Mouse (Mus musculus): ENCODE data around the gene Serpina11. TPM values are rescaled to one million over a fixed set of nuclear protein-coding genes. Genes with fewer than 3 reads are reported as not detected.

Gene Serpina11
- polyA plus RNA-seq, 1 experiment from 2014 or later = not detected

GRCm38 (mm10) chr12:103995292-103996072 lies 5.7 kb upstream of the Serpina11 start:
- H3K4me1 ChIP-seq = no peaks in the 10 kb centered on the region
- H3K4me3 ChIP-seq = no peak overlapping the region
- H3K27ac ChIP-seq = no peak overlapping the region
- H3K36me3 ChIP-seq = no peaks in the 10 kb centered on the region
- 0 out of 2 replicates have a peak, but pooled peaks cover 2% of the 10 kb centered on the region for H3K27me3 ChIP-seq
- no peak for ATAC-seq (ENCODE audit: insufficient number of reproducible peaks, low FRiP score, low TSS enrichment, low read depth)
- no peaks in the 10 kb centered on the region for H3K9me3 ChIP-seq
- no peak overlapping the region for H3K9ac ChIP-seq
- WGBS = 40% methylated on average over 5 of the region's 5 CpGs
- H3K4me2 ChIP-seq = no peak overlapping the region

GRCm38 (mm10) chr12:103992945-103993344 lies 3.2 kb upstream of the Serpina11 start:
- 0 out of 2 replicates have a peak, but pooled peaks cover 2% of the 10 kb centered on the region for H3K27me3 ChIP-seq
- H3K9ac ChIP-seq = no peak overlapping the region
- ATAC-seq (ENCODE audit: insufficient number of reproducible peaks, low FRiP score, low TSS enrichment, low read depth) = no peak
- 62% methylated on average over 7 of the region's 7 CpGs for WGBS
- H3K27ac ChIP-seq = no peak overlapping the region
- no peaks in the 10 kb centered on the region for H3K4me1 ChIP-seq
- H3K4me3 ChIP-seq = no peak overlapping the region
- no peak overlapping the region for H3K4me2 ChIP-seq
- no peaks in the 10 kb centered on the region for H3K36me3 ChIP-seq
- no peaks in the 10 kb centered on the region for H3K9me3 ChIP-seq

- H3K9me3 ChIP-seq = no peaks in the 10 kb centered on the region
- no peak overlapping the region for H3K9ac ChIP-seq
- H3K27me3 ChIP-seq = no peaks in the 10 kb centered on the region
- H3K27ac ChIP-seq = no peak overlapping the region
- no peaks in the 10 kb centered on the region for H3K4me1 ChIP-seq
- H3K4me3 ChIP-seq = no peak overlapping the region
- H3K4me2 ChIP-seq = no peak overlapping the region
- no peak for ATAC-seq (ENCODE audit: insufficient number of reproducible peaks, low FRiP score, low TSS enrichment, low read depth)
- WGBS = 44% methylated on average over 2 of the region's 2 CpGs
- no peaks in the 10 kb centered on the region for H3K36me3 ChIP-seq
These were observed 316 bp downstream of the Serpina11 start for GRCm38 (mm10) chr12:103989514-103989767.

GRCm38 (mm10) chr12:103988754-103989513 lies 823 bp downstream of the Serpina11 start:
- no peak overlapping the region for H3K9ac ChIP-seq
- no peak overlapping the region for H3K4me2 ChIP-seq
- H3K27me3 ChIP-seq = no peaks in the 10 kb centered on the region
- H3K4me1 ChIP-seq = no peaks in the 10 kb centered on the region
- no peaks in the 10 kb centered on the region for H3K36me3 ChIP-seq
- WGBS = 58% methylated on average over 14 of the region's 14 CpGs
- H3K9me3 ChIP-seq = no peaks in the 10 kb centered on the region
- no peak for ATAC-seq (ENCODE audit: insufficient number of reproducible peaks, low FRiP score, low TSS enrichment, low read depth)
- H3K27ac ChIP-seq = no peak overlapping the region
- H3K4me3 ChIP-seq = no peak overlapping the region

- no peak overlapping the region for H3K4me2 ChIP-seq
- ATAC-seq (ENCODE audit: insufficient number of reproducible peaks, low FRiP score, low TSS enrichment, low read depth) = no peak
- no peak overlapping the region for H3K4me3 ChIP-seq
- H3K9ac ChIP-seq = no peak overlapping the region
- WGBS = 63% methylated on average over 5 of the region's 5 CpGs
- H3K4me1 ChIP-seq = no peaks in the 10 kb centered on the region
- H3K27me3 ChIP-seq = no peaks in the 10 kb centered on the region
- H3K9me3 ChIP-seq = no peaks in the 10 kb centered on the region
- no peaks in the 10 kb centered on the region for H3K36me3 ChIP-seq
- no peak overlapping the region for H3K27ac ChIP-seq
These were observed 3.9 kb downstream of the Serpina11 start for GRCm38 (mm10) chr12:103985868-103986267.

- no peaks in the 10 kb centered on the region for H3K36me3 ChIP-seq
- 60% methylated on average over 4 of the region's 4 CpGs for WGBS
- H3K4me3 ChIP-seq = no peak overlapping the region
- no peak overlapping the region for H3K4me2 ChIP-seq
- ATAC-seq (ENCODE audit: insufficient number of reproducible peaks, low FRiP score, low TSS enrichment, low read depth) = no peak
- H3K27me3 ChIP-seq = no peaks in the 10 kb centered on the region
- H3K4me1 ChIP-seq = no peaks in the 10 kb centered on the region
- H3K9me3 ChIP-seq = no peaks in the 10 kb centered on the region
- no peak overlapping the region for H3K9ac ChIP-seq
- no peak overlapping the region for H3K27ac ChIP-seq
These were observed 4.8 kb downstream of the Serpina11 start for GRCm38 (mm10) chr12:103984935-103985334.

- no peaks in the 10 kb centered on the region for H3K9me3 ChIP-seq
- no peaks in the 10 kb centered on the region for H3K27me3 ChIP-seq
- WGBS = 72% methylated on average over 7 of the region's 7 CpGs
- no peak overlapping the region for H3K9ac ChIP-seq
- no peak for ATAC-seq (ENCODE audit: insufficient number of reproducible peaks, low FRiP score, low TSS enrichment, low read depth)
- H3K4me2 ChIP-seq = no peak overlapping the region
- no peak overlapping the region for H3K27ac ChIP-seq
- no peaks in the 10 kb centered on the region for H3K36me3 ChIP-seq
- no peaks in the 10 kb centered on the region for H3K4me1 ChIP-seq
- no peak overlapping the region for H3K4me3 ChIP-seq
These were observed 8.0 kb downstream of the Serpina11 start for GRCm38 (mm10) chr12:103981646-103982360.

GRCm38 (mm10) chr12:103978294-103978693 lies 11.5 kb downstream of the Serpina11 start:
- ATAC-seq (ENCODE audit: insufficient number of reproducible peaks, low FRiP score, low TSS enrichment, low read depth) = no peak
- Histone ChIP-seq H3K36me3 (no peaks in the 10 kb centered on the region), H3K4me1 (no peaks in the 10 kb centered on the region), H3K4me3 (no peak overlapping the region), H3K9ac (no peak overlapping the region), H3K9me3 (no peaks in the 10 kb centered on the region), H3K4me2 (no peak overlapping the region), H3K27me3 (no peaks in the 10 kb centered on the region), H3K27ac (no peak overlapping the region)
- 79% methylated on average over 10 of the region's 10 CpGs for WGBS

- Histone ChIP-seq H3K9me3 (no peaks in the 10 kb centered on the region), H3K27me3 (no peaks in the 10 kb centered on the region), H3K4me1 (no peaks in the 10 kb centered on the region), H3K4me3 (no peak overlapping the region), H3K36me3 (no peaks in the 10 kb centered on the region), H3K4me2 (no peak overlapping the region), H3K27ac (no peak overlapping the region), H3K9ac (no peak overlapping the region)
- ATAC-seq (ENCODE audit: insufficient number of reproducible peaks, low FRiP score, low TSS enrichment, low read depth) = no peak
- 20% methylated on average over 5 of the region's 5 CpGs for WGBS
These were observed 11.9 kb downstream of the Serpina11 start for GRCm38 (mm10) chr12:103977846-103978245.

GRCm38 (mm10) chr12:103977060-103977459 lies 12.7 kb downstream of the Serpina11 start:
- H3K4me1 ChIP-seq = no peaks in the 10 kb centered on the region
- H3K9me3 ChIP-seq = no peaks in the 10 kb centered on the region
- H3K4me3 ChIP-seq = no peak overlapping the region
- no peaks in the 10 kb centered on the region for H3K27me3 ChIP-seq
- 65% methylated on average over 3 of the region's 3 CpGs for WGBS
- H3K27ac ChIP-seq = no peak overlapping the region
- no peak overlapping the region for H3K9ac ChIP-seq
- no peak overlapping the region for H3K4me2 ChIP-seq
- ATAC-seq (ENCODE audit: insufficient number of reproducible peaks, low FRiP score, low TSS enrichment, low read depth) = no peak
- no peaks in the 10 kb centered on the region for H3K36me3 ChIP-seq

- Histone ChIP-seq H3K4me2 (no peak overlapping the region), H3K4me1 (no peaks in the 10 kb centered on the region), H3K9ac (no peak overlapping the region), H3K36me3 (no peaks in the 10 kb centered on the region), H3K9me3 (no peaks in the 10 kb centered on the region), H3K4me3 (no peak overlapping the region), H3K27ac (no peak overlapping the region), H3K27me3 (no peaks in the 10 kb centered on the region)
- no peak for ATAC-seq (ENCODE audit: insufficient number of reproducible peaks, low FRiP score, low TSS enrichment, low read depth)
- WGBS = 81% methylated on average over 4 of the region's 4 CpGs
These were observed 18.7 kb downstream of the Serpina11 start for GRCm38 (mm10) chr12:103971080-103971479.

GRCm38 (mm10) chr12:103969577-103970116 lies 20.1 kb downstream of the Serpina11 start:
- Histone ChIP-seq H3K4me2 (no peak overlapping the region), H3K4me3 (no peak overlapping the region), H3K4me1 (no peaks in the 10 kb centered on the region), H3K36me3 (no peaks in the 10 kb centered on the region), H3K27ac (no peak overlapping the region), H3K9ac (no peak overlapping the region), H3K27me3 (no peaks in the 10 kb centered on the region), H3K9me3 (no peaks in the 10 kb centered on the region)
- no peak for ATAC-seq (ENCODE audit: insufficient number of reproducible peaks, low FRiP score, low TSS enrichment, low read depth)
- WGBS = 86% methylated on average over 9 of the region's 9 CpGs
